Mouse (Mus musculus): ENCODE data around the gene Numb.

DNA sequence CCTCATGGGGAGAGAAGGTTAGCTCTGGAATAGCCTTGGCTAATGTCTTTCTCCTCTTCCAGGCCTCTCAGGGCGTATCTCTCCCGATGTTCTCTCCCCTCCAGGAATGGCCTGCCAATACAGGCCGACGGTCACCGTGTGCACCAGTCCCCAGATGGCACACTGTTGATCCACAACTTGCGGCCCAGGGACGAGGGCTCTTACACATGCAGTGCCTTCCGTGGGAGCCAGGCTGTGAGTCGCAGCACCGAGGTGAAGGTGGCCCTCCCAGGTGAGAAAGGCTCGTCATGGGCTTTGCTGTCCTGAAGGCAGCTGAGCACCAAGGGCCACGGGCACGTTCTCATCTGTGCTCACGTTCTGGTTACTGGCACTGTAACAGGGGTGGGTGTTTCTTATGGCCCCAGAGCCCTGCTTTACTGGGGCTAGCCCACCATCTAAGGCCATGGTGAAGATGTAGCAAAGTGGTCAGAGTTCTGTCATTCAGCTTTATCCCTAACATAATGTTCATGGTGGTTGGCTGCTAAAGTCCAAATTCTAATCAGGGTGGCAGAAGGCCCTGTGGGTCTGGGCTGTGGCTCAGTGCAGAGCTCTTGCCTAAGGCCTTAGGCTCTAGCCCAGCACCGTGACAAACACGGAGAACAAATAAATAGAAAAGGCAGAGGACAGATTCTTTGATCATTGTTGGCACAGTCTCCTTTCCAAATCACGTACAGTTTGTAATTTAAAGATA lies 132.5 kb downstream of the Numb start:
- TF ChIP-seq CTCF (IDR thresholded peaks at IDR 0.05; ENCODE audit: borderline replicate concordance, control insufficient read depth, extremely low read depth, insufficient read depth, low read length, poor library complexity), result no peak
- no peak for TF ChIP-seq POLR2A (IDR thresholded peaks at IDR 0.05; ENCODE audit: control insufficient read depth, extremely low read depth, insufficient read depth, low read length, poor library complexity)
